Mouse (Mus musculus): ENCODE results near the gene Zdhhc15.
"Not testable (repeated sequence)": the region's sequence is repeated elsewhere in the genome, so short reads cannot be mapped to it uniquely, and the experiment has no call there.

GRCm38 (mm10) chrX:104602168-104602859 is 68.5 kb downstream of the Zdhhc15 start:
- not testable (repeated sequence) for TF ChIP-seq TAL1, GATA1 (IDR thresholded peaks at IDR 0.05; ENCODE audit: low read length)

All from erythroblast, embryonic 14.5 days (primary cell).